Mouse (Mus musculus) layer of hippocampus, adult 2 months (tissue): ENCODE measurements around the gene Myo1d. TPM values are rescaled to one million over a fixed set of nuclear protein-coding genes. Genes with fewer than 3 reads are reported as not detected.

Experiments
- DNase-seq, 2 experiments: peaks; one replicate each; pipeline ENCODE4 v3.0.0; 2022; ENCODE audit warnings: low spot score in 2 of 2
- H3K27ac ChIP-seq: fragments of 200-600 bp; 2 replicates; pipeline ENCODE4 v1.8.1; 2022
- H3K4me3 ChIP-seq: fragments of 200-600 bp; 2 replicates; pipeline ENCODE4 v1.8.1; 2022; ENCODE audit warnings: mild to moderate bottlenecking
- CTCF ChIP-seq: fragments of 200-600 bp; conservative IDR thresholded peaks from 2 replicates; pipeline ENCODE4 v1.8.1; 2022; ENCODE audit warnings: antibody characterized with exemption, mild to moderate bottlenecking, moderate library complexity
- total RNA-seq, 2 experiments: library from RNA; stranded (reverse); gene quantifications; 2 replicates each; pipeline ENCODE4 v1.2.3; 2021

Gene Myo1d
- total RNA-seq, 2 experiments from 2014 or later, result 6.2 to 8.0 TPM

DNA sequence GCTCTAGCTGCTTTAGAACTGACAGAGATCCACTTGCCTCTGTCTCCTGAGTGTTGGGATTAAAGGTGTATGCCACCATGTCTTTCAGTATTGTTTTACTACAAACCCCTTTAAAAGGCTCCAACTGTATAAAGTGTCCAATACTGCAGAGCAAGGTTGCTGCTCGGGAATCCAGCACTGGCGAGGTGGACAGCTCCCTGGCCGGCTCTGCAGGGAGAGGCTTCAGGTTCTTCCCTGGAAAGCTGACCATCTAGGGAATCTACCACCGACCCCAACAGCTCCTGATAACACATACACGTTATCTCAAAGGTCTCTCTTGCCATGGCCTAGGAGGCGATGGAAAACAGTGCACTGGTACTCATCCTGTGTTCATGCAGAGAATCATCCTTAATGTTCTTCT lies 166.3 kb downstream of the Myo1d start:
- Histone ChIP-seq H3K4me3 (no peak overlapping the region), H3K27ac (no peak overlapping the region)
- TF ChIP-seq CTCF, result no peak
- DNase-seq, result no peak

- peak overlapping the region; percentile 43 for H3K4me3 ChIP-seq
- H3K27ac ChIP-seq, result peak overlapping the region; percentile 95
- DNase-seq, result peak; percentile 71 to 89
- no peak for TF ChIP-seq CTCF
Observed at GRCm38 (mm10) chr11:80602707-80603441, 177.0 kb downstream of the Myo1d start.

DNA sequence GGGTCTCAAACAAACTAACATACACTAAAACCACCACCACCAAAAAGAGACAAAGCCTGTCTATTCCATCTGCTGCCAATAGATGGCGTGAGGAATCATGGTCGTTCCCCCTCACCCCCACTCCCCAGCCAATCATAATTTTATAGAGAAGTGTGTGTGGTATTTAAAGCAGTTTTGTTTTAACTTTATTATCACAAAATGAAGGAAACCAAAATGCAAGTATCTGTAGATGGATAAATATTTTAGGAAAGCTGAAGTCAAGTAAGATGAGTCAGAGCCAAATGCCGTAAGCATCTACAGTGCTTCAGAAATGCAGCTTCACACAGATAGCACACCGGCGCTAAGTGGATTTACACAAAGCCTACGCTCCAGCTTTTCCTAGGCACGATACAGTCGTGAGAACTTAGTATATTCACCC lies 177.8 kb downstream of the Myo1d start:
- peak overlapping the region; percentile 43; the same call in 1 of the 2 replicates for H3K4me3 ChIP-seq
- peak; percentile 35 to 41 for DNase-seq
- TF ChIP-seq CTCF, result peak; percentile 91
- H3K27ac ChIP-seq, result peak overlapping the region; percentile 95

DNA sequence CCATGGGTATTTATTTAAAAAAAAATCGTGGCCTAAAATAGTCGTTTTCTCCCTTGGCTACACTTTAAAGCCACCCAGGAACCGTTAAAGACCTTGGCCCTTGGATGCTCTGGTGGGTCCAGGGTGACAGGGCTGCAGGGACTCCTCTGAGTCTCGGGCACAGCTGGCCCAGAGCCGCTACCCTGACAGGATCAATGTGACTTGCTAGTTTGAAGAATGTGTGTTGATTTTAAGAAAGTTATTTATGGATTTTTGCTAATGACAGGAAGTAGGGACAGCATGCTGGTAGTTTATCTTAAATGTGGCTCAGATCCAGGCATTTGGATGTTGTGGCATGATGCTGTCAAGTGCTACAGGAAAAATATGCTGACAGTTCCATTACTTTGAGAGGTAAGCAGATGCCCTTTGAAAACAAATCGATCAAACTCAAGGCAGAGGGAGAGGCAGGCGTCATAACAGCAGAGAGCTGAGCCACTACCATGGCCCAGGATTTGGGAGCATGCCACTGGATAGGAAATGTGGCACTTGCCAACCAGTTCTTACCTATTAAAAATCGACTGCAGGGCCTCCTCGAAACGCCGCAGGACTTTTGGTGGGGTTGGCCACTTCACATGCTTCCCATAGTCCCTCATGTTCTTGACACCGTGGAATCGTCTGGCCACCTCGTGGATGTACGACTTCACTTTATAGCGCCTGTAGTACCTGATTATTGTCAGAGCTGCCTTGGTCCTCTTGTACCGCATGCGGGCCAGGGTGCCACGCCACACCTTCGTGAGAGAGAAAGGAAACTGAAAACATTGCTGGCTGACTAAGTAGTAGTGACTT lies 178.6 kb downstream of the Myo1d start:
- no peak overlapping the region for H3K4me3 ChIP-seq
- DNase-seq, result no peak
- TF ChIP-seq CTCF, result no peak
- H3K27ac ChIP-seq, result peak overlapping the region; percentile 44

DNA sequence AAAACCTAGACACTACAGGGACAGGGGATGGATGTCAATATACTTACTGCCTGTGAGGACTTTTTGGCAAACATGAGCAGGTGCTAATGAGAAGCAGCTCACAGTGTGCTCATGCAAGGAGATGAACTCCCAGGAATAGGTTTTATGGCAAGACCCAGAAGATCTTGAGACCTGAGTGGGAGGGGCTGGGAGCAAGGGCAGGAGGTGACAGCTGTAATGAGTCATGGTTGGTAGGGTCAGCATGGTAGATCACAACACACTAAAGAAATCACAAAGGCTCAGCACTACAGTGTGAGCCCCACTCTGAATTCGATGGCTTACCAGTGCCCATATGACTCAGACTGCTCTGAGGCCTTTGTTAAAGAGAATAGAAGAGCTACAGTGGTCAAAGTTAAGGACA lies 184.3 kb downstream of the Myo1d start:
- no peak for TF ChIP-seq CTCF
- DNase-seq, result no peak
- Histone ChIP-seq H3K4me3 (no peak overlapping the region), H3K27ac (no peak overlapping the region)

GRCm38 (mm10) chr11:80589387-80589786 lies 190.4 kb downstream of the Myo1d start:
- no peak for TF ChIP-seq CTCF
- no peak overlapping the region for H3K27ac ChIP-seq
- H3K4me3 ChIP-seq, result no peak overlapping the region
- DNase-seq, result no peak

DNA sequence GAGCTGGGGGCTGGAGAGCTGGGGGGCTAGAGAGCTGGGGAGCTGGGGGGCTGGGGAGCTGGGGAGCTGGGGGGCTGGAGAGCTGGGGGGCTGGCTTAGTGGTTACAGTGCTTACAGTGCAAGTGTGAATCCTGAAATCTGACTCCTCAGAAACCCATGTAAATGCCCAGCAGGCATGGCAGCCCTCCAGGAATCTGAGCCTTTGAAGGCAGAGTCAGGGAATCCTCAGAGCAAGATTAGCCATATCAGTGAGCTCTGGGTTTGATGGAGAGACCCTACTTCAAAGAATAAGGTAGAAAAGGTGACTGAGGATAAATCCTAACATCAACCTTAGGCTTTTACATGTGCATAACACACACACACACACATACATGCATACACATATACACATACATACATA lies 194.1 kb downstream of the Myo1d start:
- Histone ChIP-seq H3K27ac (no peak overlapping the region), H3K4me3 (no peak overlapping the region)
- TF ChIP-seq CTCF, result no peak
- no peak for DNase-seq

DNA sequence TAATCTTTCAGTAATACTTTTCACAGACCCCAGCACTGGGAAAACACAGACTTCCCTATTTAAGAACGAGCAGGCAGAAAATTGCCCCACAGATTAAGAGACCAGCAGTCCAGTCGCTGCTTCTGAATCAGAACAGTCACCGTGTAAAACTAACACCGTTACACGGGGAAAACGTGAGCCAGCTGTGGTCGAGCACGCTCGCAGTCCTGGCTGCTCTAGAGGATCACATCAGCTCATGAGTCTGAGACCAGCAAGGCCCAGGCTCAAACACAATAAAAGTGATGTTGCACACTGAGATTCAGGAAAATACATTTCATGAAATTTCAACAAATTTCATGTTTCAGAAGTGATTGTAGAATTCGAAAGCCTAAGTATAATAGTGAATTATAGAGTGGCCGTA lies 194.6 kb downstream of the Myo1d start:
- Histone ChIP-seq H3K4me3 (no peak overlapping the region), H3K27ac (no peak overlapping the region)
- DNase-seq, result no peak
- TF ChIP-seq CTCF, result no peak

GRCm38 (mm10) chr11:80580494-80580893 lies 199.3 kb downstream of the Myo1d start:
- H3K27ac ChIP-seq, result no peak overlapping the region
- DNase-seq, result no peak
- TF ChIP-seq CTCF, result no peak
- H3K4me3 ChIP-seq, result no peak overlapping the region

- H3K27ac ChIP-seq, result peak overlapping the region; percentile 85
- H3K4me3 ChIP-seq, result peak overlapping the region; percentile 39
Observed at GRCm38 (mm10) chr11:80577747-80578640, 201.8 kb downstream of the Myo1d start.

GRCm38 (mm10) chr11:80575794-80576193 lies 204.0 kb downstream of the Myo1d start:
- DNase-seq, result no peak
- no peak for TF ChIP-seq CTCF
- H3K27ac ChIP-seq, result no peak overlapping the region
- no peak overlapping the region for H3K4me3 ChIP-seq

More at GRCm38 (mm10) chr11:80577747-80578640, 201.8 kb downstream of the Myo1d start:
- no peak for TF ChIP-seq CTCF
- peak; percentile 89 to 93 for DNase-seq

- no peak for TF ChIP-seq CTCF
- Histone ChIP-seq H3K27ac (peak overlapping the region; percentile 52), H3K4me3 (no peak overlapping the region)
- DNase-seq, result peak in 1 of 2 experiments; percentile 35
Observed at GRCm38 (mm10) chr11:80566286-80566685, 213.5 kb downstream of the Myo1d start.
